Mouse (Mus musculus) heart, postnatal 0 days (tissue): Measurements from ENCODE around the gene Ufc1. TPM values are rescaled to one million over a fixed set of nuclear protein-coding genes. Genes with fewer than 3 reads are reported as not detected.

ENCODE experiments used
- ATAC-seq: fragments of 200-750 bp; cut with Nextera tagmentation; 2 replicates; pipeline ENCODE4 v1.8.0; 2017; ENCODE audit warnings: low read depth, moderate number of reproducible peaks, moderate library complexity; ENCODE audit not compliant: insufficient read depth
- DNase-seq: peaks from one replicate; pipeline ENCODE4 v3.0.0-alpha.2; 2016; ENCODE audit warnings: low spot score
- H3K27ac ChIP-seq: fragments of 300-500 bp; sonication (generic); 2 replicates; pipeline ENCODE4 v1.5.1; 2014; ENCODE audit warnings: low read depth, mild to moderate bottlenecking
- H3K27me3 ChIP-seq: fragments of 300-500 bp; sonication (generic); 2 replicates; pipeline ENCODE4 v1.6.1; 2014; ENCODE audit warnings: low read length, mixed read lengths; ENCODE audit not compliant: control insufficient read depth, insufficient read depth
- H3K36me3 ChIP-seq: fragments of 300-500 bp; sonication (generic); replicated peaks from 2 replicates; pipeline ENCODE4 v1.6.1; 2014; ENCODE audit warnings: low read length, mixed read lengths; ENCODE audit not compliant: control insufficient read depth, insufficient read depth
- H3K4me1 ChIP-seq: fragments of 300-500 bp; sonication (generic); 2 replicates; pipeline ENCODE4 v1.6.1; 2014; ENCODE audit warnings: antibody characterized with exemption; ENCODE audit not compliant: control insufficient read depth, insufficient read depth
- H3K4me2 ChIP-seq: fragments of 300-500 bp; sonication (generic); 2 replicates; pipeline ENCODE4 v1.6.1; 2014; ENCODE audit warnings: low read depth, mild to moderate bottlenecking, low read length, moderate library complexity
- H3K4me3 ChIP-seq: fragments of 300-500 bp; sonication (generic); 2 replicates; pipeline ENCODE4 v1.5.1; 2014; ENCODE audit warnings: low read depth, low read length
- H3K9ac ChIP-seq: fragments of 300-500 bp; sonication (generic); replicated peaks from 2 replicates; pipeline ENCODE4 v1.6.1; 2014; ENCODE audit warnings: low read depth, low read length, mixed read lengths
- H3K9me3 ChIP-seq: fragments of 300-500 bp; sonication (generic); replicated peaks from 2 replicates; pipeline ENCODE4 v1.6.1; 2016; ENCODE audit warnings: low read length; ENCODE audit not compliant: control insufficient read depth
- CTCF ChIP-seq: IDR thresholded peaks from 2 replicates; pipeline ENCODE4 v1.5.1; 2016; ENCODE audit warnings: antibody characterized with exemption, control low read depth, low read depth
- EP300 ChIP-seq: IDR thresholded peaks from 2 replicates; pipeline ENCODE4 v1.6.1; 2016; ENCODE audit warnings: antibody characterized with exemption, low read depth
- WGBS: fragments of 180-500 bp; shearing (Covaris S2); extraction: QIAGEN DNeasy Blood & Tissue Kit; methylation state at CpG from one replicate; pipeline ENCODE4 v1.1.7; 2014; 5-methylcytosine and 5-hydroxymethylcytosine counted together
- polyA plus RNA-seq: library from polyadenylated mRNA; unstranded; fragments of >200 nt; fragmentation: Nextera tagmentation; extraction: Ambion mirVana; gene quantifications from 2 replicates; pipeline ENCODE4 v1.2.1, GENCODE M21; 2015
- total RNA-seq: library from RNA; depleted of rRNA; stranded (reverse); fragments of >200 nt; gene quantifications from 2 replicates; pipeline ENCODE4 v1.2.3, GENCODE M21; 2014; ENCODE audit warnings: low replicate concordance

Ufc1 gene
- total and polyA plus RNA-seq, 2 experiments from 2014 or later: 109 to 140 TPM

DNA sequence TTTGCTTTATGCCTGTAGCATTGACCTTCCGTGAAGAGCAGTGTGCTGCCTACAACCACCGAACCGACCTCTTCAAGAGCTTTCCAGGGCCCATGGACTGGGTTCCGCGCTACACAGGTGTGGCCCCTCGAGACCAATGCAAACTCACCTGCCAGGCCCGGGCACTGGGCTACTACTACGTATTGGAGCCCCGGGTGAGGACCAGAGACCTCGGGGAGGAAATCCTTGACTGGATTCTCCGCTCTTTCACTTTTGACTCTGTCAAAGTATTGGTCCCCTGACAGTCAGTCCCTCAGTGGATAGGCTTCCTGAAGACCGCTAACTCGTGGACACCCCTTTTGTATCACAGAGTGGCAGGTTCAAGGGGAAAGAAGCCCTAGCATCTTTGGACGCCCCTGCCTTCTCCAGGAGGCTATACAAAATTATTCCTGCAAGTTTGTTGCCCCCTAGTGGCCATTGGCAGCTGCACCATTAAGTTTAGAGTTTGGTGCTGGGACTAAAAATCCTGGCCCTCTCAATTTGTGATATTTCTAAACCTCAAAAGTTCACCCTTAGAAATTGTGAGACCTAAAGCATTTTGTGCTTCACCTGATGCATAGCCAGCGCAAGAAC, 37.8 kb downstream of the Ufc1 start:
- peak; percentile 66 for DNase-seq
- no peak for TF ChIP-seq EP300
- TF ChIP-seq CTCF: peak; percentile 81

DNA sequence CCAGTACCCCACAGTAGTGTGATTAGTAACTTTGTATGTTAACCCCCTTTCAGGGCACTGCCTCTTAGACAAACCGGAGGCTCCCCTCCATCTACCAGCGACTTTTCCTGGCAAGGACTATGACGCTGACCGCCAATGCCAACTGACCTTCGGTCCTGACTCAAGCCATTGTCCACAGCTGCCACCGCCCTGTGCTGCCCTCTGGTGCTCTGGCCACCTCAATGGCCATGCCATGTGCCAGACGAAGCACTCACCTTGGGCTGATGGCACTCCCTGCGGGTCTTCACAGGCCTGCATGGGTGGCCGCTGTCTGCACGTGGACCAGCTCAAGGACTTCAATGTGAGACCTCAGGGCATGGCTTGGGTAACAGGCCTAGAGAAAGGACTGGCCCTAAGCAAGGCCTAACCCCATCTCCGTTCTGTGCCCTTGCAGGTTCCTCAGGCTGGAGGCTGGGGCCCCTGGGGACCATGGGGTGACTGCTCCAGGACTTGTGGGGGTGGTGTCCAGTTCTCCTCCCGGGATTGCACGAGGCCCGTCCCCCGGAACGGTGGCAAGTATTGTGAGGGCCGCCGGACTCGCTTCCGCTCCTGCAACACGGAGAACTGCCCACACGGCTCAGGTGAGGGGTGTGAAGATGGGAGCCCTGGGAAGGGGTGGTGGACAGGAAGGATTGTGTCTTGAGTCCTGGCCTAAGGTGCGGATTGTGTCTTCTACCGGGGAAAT, 38.6 kb downstream of the Ufc1 start:
- ATAC-seq (no peak), DNase-seq (no peak)
- no peaks in the 10 kb centered on the region; the same call in 1 of the 2 replicates for H3K4me1 ChIP-seq
- H3K27ac ChIP-seq: no peak overlapping the region
- no peak overlapping the region for H3K4me3 ChIP-seq
- H3K27me3 ChIP-seq: no peaks in the 10 kb centered on the region
- no peak overlapping the region for H3K4me2 ChIP-seq
- H3K9ac ChIP-seq: no peak overlapping the region
- WGBS: 86% methylated on average over 24 of the region's 24 CpGs
- H3K9me3 ChIP-seq: no peaks in the 10 kb centered on the region
- TF ChIP-seq CTCF (no peak), EP300 (no peak)
- H3K36me3 ChIP-seq: peaks cover 5% of the 10 kb centered on the region

More for the DNA sequence above, 37.8 kb downstream of the Ufc1 start:
- Histone ChIP-seq H3K4me1 (peaks cover 3% of the 10 kb centered on the region), H3K27ac (no peak overlapping the region; the same call in 1 of the 2 replicates), H3K4me3 (no peak overlapping the region), H3K9me3 (no peaks in the 10 kb centered on the region), H3K27me3 (no peaks in the 10 kb centered on the region), H3K9ac (no peak overlapping the region), H3K36me3 (peaks cover 5% of the 10 kb centered on the region), H3K4me2 (no peak overlapping the region)
- peak; percentile 16; the same call in 1 of the 2 replicates for ATAC-seq
- 54% methylated on average over 15 of the region's 15 CpGs for WGBS

- TF ChIP-seq EP300 (no peak), CTCF (no peak)
- H3K4me3 ChIP-seq: peak overlapping the region; percentile 50; the same call in 1 of the 2 replicates
- H3K4me2 ChIP-seq: peak overlapping the region; percentile 65
- H3K27ac ChIP-seq: peak overlapping the region; percentile 93
- no peaks in the 10 kb centered on the region for H3K27me3 ChIP-seq
- no peaks in the 10 kb centered on the region for H3K9me3 ChIP-seq
- DNase-seq: no peak
- H3K9ac ChIP-seq: peak overlapping the region; percentile 53; the same call in 1 of the 2 replicates
- peaks cover 5% of the 10 kb centered on the region for H3K36me3 ChIP-seq
- ATAC-seq: no peak
- WGBS: 55% methylated on average over 17 of the region's 17 CpGs
- peaks cover 11% of the 10 kb centered on the region for H3K4me1 ChIP-seq
These were observed 42.4 kb downstream of the Ufc1 start for GRCm38 (mm10) chr1:171252415-171252814.

DNA sequence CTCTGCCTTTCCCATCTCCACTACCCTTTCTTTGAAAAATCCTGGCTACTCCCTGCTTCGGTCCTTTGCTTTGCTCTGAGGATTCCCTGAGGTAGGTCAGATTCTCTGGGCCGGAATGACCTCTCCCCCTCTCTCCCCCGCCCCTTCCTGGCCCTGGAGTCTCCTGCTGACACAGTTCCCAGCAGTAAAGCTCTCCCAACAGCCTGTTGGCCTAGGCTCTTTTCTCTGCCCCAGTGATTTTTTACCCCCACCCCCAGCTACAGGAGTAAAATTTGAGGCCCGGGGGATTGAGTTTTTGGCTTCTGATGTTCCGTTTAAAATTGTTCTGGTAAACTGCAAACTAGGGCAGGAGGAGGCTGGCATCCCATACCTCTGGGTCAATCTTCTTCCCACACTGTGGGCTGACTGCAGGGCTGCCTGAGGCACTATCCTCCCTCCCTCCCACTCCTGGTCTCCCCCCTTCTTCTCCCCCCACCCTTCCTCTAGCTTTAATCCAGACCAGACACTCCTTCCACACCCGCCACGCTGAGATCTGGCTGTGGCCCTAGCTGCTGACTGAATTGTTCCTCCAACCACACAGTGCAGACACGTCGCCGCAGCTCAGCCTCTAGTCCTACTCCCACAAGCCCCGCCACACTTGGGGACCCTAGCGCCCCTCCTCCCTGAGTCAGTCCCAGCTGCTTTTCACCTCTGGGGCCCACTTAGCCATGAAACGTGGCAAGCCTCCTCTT, 43.1 kb downstream of the Ufc1 start:
- 26% methylated on average over 13 of the region's 13 CpGs for WGBS
- Histone ChIP-seq H3K4me1 (peaks cover 12% of the 10 kb centered on the region), H3K9ac (peak overlapping the region; percentile 53), H3K4me3 (peak overlapping the region; percentile 50), H3K9me3 (no peaks in the 10 kb centered on the region), H3K4me2 (peak overlapping the region; percentile 65), H3K27me3 (no peaks in the 10 kb centered on the region), H3K36me3 (peaks cover 5% of the 10 kb centered on the region; the same call in 1 of the 2 replicates), H3K27ac (peak overlapping the region; percentile 93)
- DNase-seq (no peak), ATAC-seq (no peak)
- no peak for TF ChIP-seq EP300

GRCm38 (mm10) chr1:171250680-171251593, 43.9 kb downstream of the Ufc1 start, which contains the start of gene Ndufs2:
Gene Ndufs2, minus strand, starts transcription at chr1:171251388.
- TF ChIP-seq CTCF (no peak), EP300 (no peak)
- Histone ChIP-seq H3K36me3 (peaks cover 5% of the 10 kb centered on the region; the same call in 1 of the 2 replicates), H3K9ac (peak within 1 kb of the TSS; percentile 53), H3K4me2 (peak within 1 kb of the TSS; percentile 65), H3K27me3 (no peaks in the 10 kb centered on the region), H3K4me1 (peaks cover 14% of the 10 kb centered on the region), H3K4me3 (peak within 1 kb of the TSS; percentile 50), H3K27ac (peak within 1 kb of the TSS; percentile 93), H3K9me3 (no peaks in the 10 kb centered on the region)
- no peak for DNase-seq
- 31% methylated on average over 26 of the region's 26 CpGs for WGBS
- ATAC-seq: no peak
